Mouse (Mus musculus): ENCODE measurements around the gene Asb9. TPM values are rescaled to one million over a fixed set of nuclear protein-coding genes. Genes with fewer than 3 reads are reported as not detected.

Asb9 gene
- not detected for total RNA-seq (2021)
- long read RNA-seq, experiment 1, result 0 reads
- long read RNA-seq, experiment 2, result 0 reads

DNA sequence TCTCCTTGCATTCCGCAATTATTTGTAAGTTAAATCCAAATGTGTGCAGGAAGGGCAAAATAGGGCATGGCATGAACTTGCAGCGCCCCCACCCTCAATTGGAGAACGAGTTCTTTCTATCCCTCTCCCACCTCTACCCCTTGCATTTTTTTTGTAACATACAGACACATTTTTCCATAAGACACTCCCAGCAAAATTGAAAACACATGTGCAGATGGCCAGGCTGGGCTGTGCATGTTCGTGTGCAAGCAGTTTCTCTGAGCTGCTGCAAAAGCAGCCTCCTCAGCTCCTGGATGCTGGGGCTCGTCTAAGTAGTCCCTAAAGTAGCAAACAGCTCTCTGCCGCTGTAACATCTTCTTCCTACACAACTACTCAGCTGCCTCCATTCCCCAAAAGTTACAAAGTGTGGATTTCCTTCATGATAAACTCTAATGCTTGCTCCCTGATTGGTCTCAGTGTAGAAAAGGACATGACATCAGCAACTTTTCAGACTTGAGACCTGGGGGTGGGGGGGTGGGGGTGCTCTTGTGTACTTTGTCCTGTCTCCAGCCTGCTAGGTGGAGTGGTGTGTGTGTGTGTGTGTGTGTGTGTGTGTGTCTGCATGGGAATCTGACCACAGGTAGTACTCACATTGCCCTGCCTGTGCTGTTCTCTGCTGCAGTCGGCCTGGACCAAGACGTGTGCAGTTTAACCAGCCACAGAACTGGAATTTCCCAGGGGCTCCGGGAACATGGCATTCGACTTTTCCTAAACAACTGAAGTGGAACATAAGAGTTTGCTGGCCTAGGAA, at the start of gene Asb9:
TSS of gene Asb9 (plus strand) at position 619 of the 790 bp plus-strand sequence.
- no peak for DNase-seq (ENCODE audit: low spot score in 2 of 2)

DNA sequence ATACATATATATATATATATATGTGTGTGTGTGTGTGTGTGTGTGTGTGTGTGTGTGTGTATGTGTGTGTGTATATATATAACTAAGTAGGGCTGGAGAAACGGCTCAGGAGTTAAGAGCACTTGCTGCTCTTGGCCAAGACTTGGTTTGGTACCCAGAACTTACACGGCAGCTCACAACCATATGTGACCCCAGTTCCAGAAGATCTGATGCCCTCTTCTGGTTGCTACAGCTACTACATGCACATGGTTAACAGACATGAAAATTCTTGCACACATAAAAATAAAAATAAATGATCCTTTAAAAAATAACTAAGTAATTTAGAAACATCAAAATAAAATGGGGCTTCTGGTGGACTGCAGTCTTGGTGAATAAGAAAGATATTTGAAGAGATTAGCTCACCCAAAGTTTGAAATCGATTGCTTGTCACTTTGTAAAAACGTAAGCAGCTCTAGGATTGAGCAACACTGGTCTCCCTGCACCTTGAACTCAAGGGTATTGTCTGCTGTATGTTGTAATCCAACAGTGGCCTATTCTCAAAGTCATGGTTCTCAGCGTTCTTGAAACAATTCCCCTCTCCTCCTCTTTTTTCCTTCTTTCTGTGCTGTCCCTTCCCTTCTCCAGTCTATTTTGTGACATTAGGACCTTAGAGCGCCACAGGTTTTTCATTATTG, 46.8 kb upstream of the Asb9 start:
- no peak for DNase-seq (ENCODE audit: low spot score in 2 of 2)

DNA sequence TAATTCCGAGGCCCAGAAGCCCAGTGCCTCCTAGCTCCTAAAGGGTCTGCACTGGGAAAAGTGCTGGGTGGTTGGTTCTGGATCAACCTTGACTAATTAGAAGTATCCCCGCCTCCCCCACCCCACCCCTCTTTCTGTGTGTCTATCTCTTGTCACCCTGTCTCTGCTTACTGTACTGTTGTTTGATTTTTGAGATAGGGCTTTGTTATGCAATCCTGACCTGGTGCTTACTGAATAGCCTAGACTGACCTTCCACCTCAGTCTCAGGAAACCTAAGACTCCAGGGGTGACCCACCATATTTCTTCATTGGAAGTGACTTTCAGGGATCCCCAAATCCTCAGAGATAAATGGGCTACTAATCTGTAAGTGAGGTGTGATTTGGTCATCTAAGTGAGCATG, 3.9 kb upstream of the Asb9 start:
- no peak for DNase-seq (ENCODE audit: low spot score in 2 of 2)

DNA sequence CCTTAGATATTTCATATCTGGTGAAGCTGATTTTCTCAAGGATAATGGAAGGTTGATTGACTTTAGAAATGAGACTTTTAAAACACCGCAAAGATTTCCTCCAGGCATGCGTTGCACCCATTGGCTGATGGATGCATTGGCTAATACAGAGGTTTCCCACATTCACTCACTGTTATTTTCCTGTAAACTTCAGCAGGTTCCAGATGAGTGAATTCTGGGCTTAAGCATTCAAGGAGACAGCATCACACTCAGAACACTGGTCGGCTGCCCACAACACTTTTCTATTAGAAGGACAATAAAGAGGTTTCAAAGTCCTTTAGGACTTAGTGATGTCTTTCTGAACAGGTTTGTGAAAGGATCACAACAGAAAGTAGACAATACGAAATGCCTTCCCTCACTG, 941 bp downstream of the Asb9 start:
- no peak for DNase-seq (ENCODE audit: low spot score in 2 of 2)

DNA sequence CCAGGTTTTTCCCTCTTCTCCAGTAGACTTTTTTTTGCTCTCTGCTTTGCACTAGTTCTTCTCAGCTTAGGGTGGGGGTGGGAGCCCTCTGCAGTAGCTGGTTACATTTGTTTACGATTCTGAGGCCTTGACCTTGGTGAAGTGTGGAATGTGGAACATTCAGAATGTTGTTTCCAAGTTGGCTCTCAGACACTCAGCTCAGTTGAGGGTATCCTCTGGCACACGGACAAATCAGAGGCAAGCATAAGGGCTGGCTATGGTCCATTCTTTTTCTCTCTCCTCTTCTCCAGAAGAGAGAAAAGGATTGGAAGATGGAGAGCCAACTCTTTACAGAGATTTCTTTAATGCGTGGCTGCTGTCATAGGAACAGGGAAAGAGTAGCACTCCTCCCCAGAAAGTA, 2.6 kb downstream of the Asb9 start:
- DNase-seq (ENCODE audit: low spot score in 2 of 2), result no peak

DNA sequence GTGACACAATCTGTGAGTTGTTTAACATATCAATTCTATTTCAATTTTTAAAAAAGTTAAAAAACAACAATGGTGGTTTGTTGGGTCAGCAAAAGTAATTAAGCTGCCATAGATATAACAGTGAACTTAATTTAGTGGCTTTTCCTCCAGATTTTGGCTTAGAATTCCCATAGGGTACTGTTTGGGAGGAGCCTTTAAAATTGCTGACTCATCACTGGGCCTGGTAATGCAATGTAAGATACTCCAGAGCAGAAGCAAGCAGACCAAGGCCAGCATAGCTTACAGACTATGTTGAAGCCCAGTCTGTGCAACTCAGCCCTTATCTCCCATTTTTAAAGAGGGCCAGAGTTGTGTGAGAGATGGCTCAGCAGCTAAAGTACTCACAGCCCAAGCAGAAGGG, 16.0 kb downstream of the Asb9 start:
- no peak for DNase-seq (ENCODE audit: low spot score in 2 of 2)

DNA sequence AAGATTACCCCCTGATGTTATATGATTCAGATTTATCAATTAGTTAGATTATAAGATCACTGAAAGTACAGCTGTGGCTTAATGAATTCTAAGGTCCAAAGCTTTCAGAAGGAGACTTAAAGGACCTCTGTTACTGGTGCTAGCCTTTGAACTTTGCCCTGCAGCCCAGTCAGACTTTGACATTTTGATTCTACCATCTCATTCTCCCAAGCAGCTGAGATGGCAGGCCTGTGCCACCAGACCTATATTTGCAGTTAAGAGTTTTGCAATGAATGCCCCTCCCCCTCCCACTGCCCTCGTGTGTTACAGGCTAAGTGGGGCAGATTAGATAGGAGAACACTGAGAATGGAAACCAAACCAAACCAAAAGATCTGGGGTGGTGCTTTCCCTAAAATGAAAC, 20.4 kb downstream of the Asb9 start:
- DNase-seq (ENCODE audit: low spot score in 2 of 2), result no peak

DNA sequence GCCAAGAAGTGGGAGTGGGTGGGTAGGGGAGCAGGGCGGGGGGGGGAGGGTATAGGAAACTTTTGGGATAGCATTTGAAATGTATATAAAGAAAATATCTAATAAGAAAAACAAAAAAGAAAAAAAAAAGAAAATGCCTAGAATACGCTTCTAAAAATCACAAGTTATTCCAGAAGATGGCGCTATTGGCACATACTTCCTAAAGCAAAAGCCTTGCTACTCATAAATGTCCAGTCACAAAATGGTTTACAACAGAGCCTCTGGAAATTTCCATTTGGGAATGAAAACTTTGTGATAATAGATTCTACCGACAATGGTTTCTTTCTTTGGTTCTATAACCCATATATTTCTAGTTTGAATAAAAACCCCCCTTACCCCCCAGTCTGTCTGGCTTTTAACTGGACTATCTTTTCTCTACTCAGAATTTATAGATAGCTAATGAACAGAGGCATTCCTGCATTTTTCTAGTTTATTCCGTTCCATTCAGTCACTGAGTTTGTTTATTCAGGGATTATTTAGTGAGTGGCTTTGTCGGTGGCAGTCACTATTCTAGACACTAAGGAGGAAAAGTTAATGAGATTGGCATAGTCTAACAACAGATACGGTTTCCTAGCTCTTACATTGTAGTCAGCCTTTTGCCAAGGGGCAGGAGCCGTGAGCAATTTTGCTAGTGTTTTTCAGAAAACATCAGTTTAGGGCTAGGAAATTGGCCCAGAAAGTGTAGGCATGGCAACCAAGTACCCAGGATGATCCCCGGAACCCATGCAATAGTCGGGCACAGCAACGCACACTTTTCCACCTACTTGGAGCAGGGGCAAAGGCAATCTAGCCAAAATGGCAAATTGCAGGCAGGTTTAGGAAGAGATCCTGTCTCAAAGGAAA, 35.5 kb downstream of the Asb9 start:
- DNase-seq (ENCODE audit: low spot score in 2 of 2), result peak in 1 of 2 experiments; percentile 1

DNA sequence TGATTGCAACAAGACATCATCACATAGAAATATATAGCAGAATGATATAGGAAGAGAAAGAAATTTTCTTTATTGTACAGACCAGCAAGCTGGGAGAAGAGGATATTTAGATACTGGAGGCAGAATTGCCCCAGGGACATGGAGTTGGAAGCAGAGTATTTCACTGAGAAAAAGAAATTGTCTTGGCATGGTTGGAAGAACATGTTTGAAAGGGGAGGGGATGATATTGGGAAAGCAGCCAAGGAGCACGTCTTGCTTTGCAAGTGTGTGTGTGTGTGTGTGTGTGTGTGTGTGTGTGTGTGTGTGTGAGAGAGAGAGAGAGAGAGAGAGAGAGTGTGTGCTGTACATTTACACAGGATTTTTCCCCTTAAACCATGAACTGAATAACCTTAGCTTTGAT, 64.1 kb downstream of the Asb9 start:
- no peak for DNase-seq (ENCODE audit: low spot score in 2 of 2)

DNA sequence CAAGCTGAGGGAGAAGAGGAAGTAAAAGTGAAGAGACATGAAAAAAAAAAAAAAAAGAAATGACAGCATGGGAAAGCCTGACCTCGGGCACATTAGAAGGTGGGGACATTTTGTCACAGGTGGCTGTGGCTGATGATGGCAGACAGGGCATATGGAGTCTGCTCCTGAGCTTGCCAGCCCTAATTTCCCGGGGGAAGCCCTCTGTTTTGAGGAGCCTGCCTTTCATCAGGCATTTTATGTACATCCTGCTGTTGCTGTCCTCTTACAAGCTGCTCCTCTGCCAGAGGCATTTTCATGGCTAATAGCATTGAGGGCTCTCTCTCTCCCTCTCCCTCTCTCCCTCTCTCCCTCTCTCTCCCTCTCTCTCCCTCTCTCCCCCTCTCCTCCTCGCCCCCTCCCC, 70.8 kb downstream of the Asb9 start:
- DNase-seq (ENCODE audit: low spot score in 2 of 2), result no peak

Other genes with a start within 250 kb of the Asb9 start
- gene Bmx, start 248.1 kb upstream of the Asb9 start, total RNA-seq (2021), result 1 to 10 TPM in 1 of 2 experiments, under 1 TPM in 1; 1.00 to 1.3 TPM
- 1 to 10 TPM; 7.9 to 8.4 TPM for gene Pir, start 237.0 kb upstream of the Asb9 start, total RNA-seq (2021)
- 1 to 10 TPM; 1.8 to 2.4 TPM for gene Vegfd, start 132.9 kb upstream of the Asb9 start, total RNA-seq (2021)
- 1 to 10 TPM; 5.6 to 6.6 TPM for gene Piga, start 86.5 kb upstream of the Asb9 start, total RNA-seq (2021)
- 1 to 10 TPM; 5.0 to 7.2 TPM for gene Asb11, start 69.3 kb upstream of the Asb9 start, total RNA-seq (2021)